Mouse (Mus musculus): ENCODE measurements at regions not wholly inside any gene's neighbourhood (a gene's known extent, or its start where the extent isn't known, plus 50 kb on each side); places are given as distances from the start of the nearest gene placed in this dataset.

- DNase-seq (ENCODE audit: inconsistent age in 2 of 2, low spot score in 1 of 2): no peak
Measured at GRCm38 (mm10) chr12:27283964-27284363, 58.4 kb downstream of the Sox11 start.

- no peak for DNase-seq (ENCODE audit: inconsistent age in 2 of 2, low spot score in 1 of 2)
Measured at GRCm38 (mm10) chr12:27261965-27262364, 80.4 kb downstream of the Sox11 start.

GRCm38 (mm10) chr12:27254125-27254524 lies 88.2 kb downstream of the Sox11 start:
- no peak for DNase-seq (ENCODE audit: inconsistent age in 2 of 2, low spot score in 1 of 2)

- DNase-seq (ENCODE audit: inconsistent age in 2 of 2, low spot score in 1 of 2): no peak
Measured at GRCm38 (mm10) chr12:27251521-27251920, 90.9 kb downstream of the Sox11 start.

GRCm38 (mm10) chr12:27248545-27248855 lies 93.9 kb downstream of the Sox11 start:
- DNase-seq (ENCODE audit: inconsistent age in 2 of 2, low spot score in 1 of 2): no peak

- no peak for DNase-seq (ENCODE audit: inconsistent age in 2 of 2, low spot score in 1 of 2)
Measured at GRCm38 (mm10) chr12:27247756-27248544, 94.4 kb downstream of the Sox11 start.

GRCm38 (mm10) chr12:27235748-27236147 lies 106.6 kb downstream of the Sox11 start:
- DNase-seq (ENCODE audit: inconsistent age in 2 of 2, low spot score in 1 of 2): no peak

- no peak for DNase-seq (ENCODE audit: inconsistent age in 2 of 2, low spot score in 1 of 2)
Measured at GRCm38 (mm10) chr12:27221541-27221940, 120.8 kb downstream of the Sox11 start.

- DNase-seq (ENCODE audit: inconsistent age in 2 of 2, low spot score in 1 of 2): no peak
Measured at GRCm38 (mm10) chr12:27201191-27201590, 141.2 kb downstream of the Sox11 start.

- no peak for DNase-seq (ENCODE audit: inconsistent age in 2 of 2, low spot score in 1 of 2)
Measured at GRCm38 (mm10) chr12:27194001-27194400, 148.4 kb downstream of the Sox11 start.

GRCm38 (mm10) chr12:27191916-27192315 lies 150.5 kb downstream of the Sox11 start:
- no peak for DNase-seq (ENCODE audit: inconsistent age in 2 of 2, low spot score in 1 of 2)

GRCm38 (mm10) chr12:27187480-27187879 lies 154.9 kb downstream of the Sox11 start:
- no peak for DNase-seq (ENCODE audit: inconsistent age in 2 of 2, low spot score in 1 of 2)

GRCm38 (mm10) chr12:27182397-27183375 lies 159.7 kb downstream of the Sox11 start:
- peak in 1 of 2 experiments; percentile 18 for DNase-seq (ENCODE audit: inconsistent age in 2 of 2, low spot score in 1 of 2)

- no peak for DNase-seq (ENCODE audit: inconsistent age in 2 of 2, low spot score in 1 of 2)
Measured at GRCm38 (mm10) chr12:27173561-27173960, 168.8 kb downstream of the Sox11 start.

GRCm38 (mm10) chr12:27173151-27173550 lies 169.2 kb downstream of the Sox11 start:
- DNase-seq (ENCODE audit: inconsistent age in 2 of 2, low spot score in 1 of 2): no peak

- DNase-seq (ENCODE audit: inconsistent age in 2 of 2, low spot score in 1 of 2): no peak
Measured at GRCm38 (mm10) chr12:27171595-27171994, 170.8 kb downstream of the Sox11 start.

GRCm38 (mm10) chr12:27164920-27165504 lies 177.4 kb downstream of the Sox11 start:
- DNase-seq (ENCODE audit: inconsistent age in 2 of 2, low spot score in 1 of 2): no peak

GRCm38 (mm10) chr12:27160063-27160686 lies 182.2 kb downstream of the Sox11 start:
- no peak for DNase-seq (ENCODE audit: inconsistent age in 2 of 2, low spot score in 1 of 2)

- no peak for DNase-seq (ENCODE audit: inconsistent age in 2 of 2, low spot score in 1 of 2)
Measured at GRCm38 (mm10) chr12:27159416-27160062, 182.8 kb downstream of the Sox11 start.

Data from adrenal gland, adult (tissue).